Mouse (Mus musculus): ENCODE data around the gene Srcap. TPM values are rescaled to one million over a fixed set of nuclear protein-coding genes. Genes with fewer than 3 reads are reported as not detected.
A peak's percentile ranks its signal among the peaks of the same experiment; 100 is the strongest.
"Not testable (repeated sequence)": the region's sequence is repeated elsewhere in the genome, so short reads cannot be mapped to it uniquely, and the experiment has no call there.

Srcap gene
- 100 to 1,000 TPM; 208 to 357 (median 289) TPM for total RNA-seq (2018; cell fraction: chromatin; rRNA removed)
- total RNA-seq (2018; cell fraction: cytosol; rRNA removed), result 10 to 100 TPM; 27.7 to 59.0 (median 39.6) TPM
- 100 to 1,000 TPM; 112 to 214 (median 157) TPM for total RNA-seq (2018; cell fraction: nucleus; rRNA removed)
- polyA plus RNA-seq (2018), result 14.3 to 15.8 TPM (median 15.4 TPM) in 3 replicates

DNA sequence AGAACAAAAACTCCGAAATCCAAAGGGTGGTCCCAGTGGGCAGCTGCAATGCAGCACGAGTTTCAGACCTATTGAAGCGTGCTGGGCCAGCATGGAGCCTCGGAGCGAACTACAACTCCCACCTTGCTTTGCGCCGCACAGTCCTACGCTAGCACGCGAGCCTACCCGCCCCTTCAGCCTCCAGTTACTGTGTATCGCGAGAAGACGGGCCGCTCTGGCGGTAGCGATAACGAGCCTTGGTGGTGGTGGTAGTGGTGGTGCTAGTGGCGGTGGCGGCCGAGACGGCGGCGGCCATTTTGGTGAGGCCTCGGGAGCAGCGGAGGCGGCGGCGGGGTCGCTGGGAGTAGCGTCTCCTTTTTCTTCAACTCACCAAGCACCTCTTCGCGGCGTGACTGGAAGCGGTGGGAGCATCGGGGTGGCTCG is at the start of gene Srcap:
Gene Srcap (plus strand): TSS at position 176 of the 423 bp plus-strand sequence.
- Histone ChIP-seq H3K36me3 (ENCODE audit: inconsistent target) (peaks cover 9% of the 10 kb centered on the region; the same call in 1 of the 2 replicates), H3K79me2 (ENCODE audit: inconsistent target) (peaks cover 38% of the 10 kb centered on the region), H3K4me3 (ENCODE audit: inconsistent target) (peak within 1 kb of the TSS; percentile 38), H3K27ac (peak within 1 kb of the TSS; percentile 80)
- WGBS (ENCODE audit: missing documents), result 0% methylated on average over 19 of the region's 37 CpGs

- Histone ChIP-seq H3K4me3 (ENCODE audit: inconsistent target) (no peak overlapping the region), H3K27ac (no peak overlapping the region), H3K79me2 (ENCODE audit: inconsistent target) (peaks cover 13% of the 10 kb centered on the region; the same call in 1 of the 2 replicates), H3K36me3 (ENCODE audit: inconsistent target) (no peaks in the 10 kb centered on the region)
- 93% methylated on average over 2 of the region's 3 CpGs for WGBS (ENCODE audit: missing documents)
Observed at GRCm38 (mm10) chr7:127465191-127465590, 46.6 kb upstream of the Srcap start.

DNA sequence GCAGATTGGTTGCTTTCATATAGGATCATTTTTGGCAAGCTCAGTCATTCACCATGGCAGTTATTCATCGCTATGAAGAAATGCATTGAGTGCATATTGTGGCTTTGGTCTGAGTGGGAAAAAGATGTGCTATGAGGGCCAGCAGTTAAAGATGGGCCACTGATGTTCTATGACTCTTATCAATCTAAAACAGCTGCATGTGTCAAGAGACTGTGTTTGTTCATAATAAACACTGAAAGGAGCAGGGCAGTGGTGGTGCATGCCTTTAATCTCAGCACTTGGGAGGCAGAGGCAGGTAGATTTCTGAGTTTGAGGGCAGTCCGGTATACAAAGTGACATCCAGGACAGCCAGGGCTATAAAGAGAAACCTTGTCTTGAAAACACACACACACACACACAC is 46.1 kb upstream of the Srcap start:
- peaks cover 14% of the 10 kb centered on the region; the same call in 1 of the 2 replicates for H3K79me2 ChIP-seq (ENCODE audit: inconsistent target)
- not testable (repeated sequence) for H3K27ac ChIP-seq; H3K4me3 ChIP-seq (ENCODE audit: inconsistent target); H3K36me3 ChIP-seq (ENCODE audit: inconsistent target)
- 88% methylated on average over 1 of the region's 2 CpGs for WGBS (ENCODE audit: missing documents)

DNA sequence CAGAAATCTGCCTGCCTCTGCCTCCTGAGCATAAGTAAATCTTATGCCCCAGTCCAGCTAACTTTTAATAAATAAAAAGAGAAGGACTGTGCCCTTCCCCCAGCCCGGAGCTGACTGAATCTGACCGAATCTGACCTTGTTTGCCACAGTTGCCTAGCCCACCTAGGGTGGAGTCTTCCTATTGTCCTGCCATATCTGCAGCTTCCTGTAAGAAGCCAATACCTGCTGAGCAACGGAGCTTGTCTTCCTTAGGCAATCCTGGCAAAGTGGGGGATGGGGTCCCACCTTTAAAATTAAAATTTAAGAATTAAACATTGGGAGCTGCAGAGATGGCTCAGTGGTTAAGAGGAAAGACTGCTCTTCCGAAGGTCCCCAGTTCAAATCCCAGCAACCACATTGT is 45.2 kb upstream of the Srcap start:
- H3K4me3 ChIP-seq (ENCODE audit: inconsistent target), result no peak overlapping the region
- no peak overlapping the region for H3K27ac ChIP-seq
- no peaks in the 10 kb centered on the region for H3K36me3 ChIP-seq (ENCODE audit: inconsistent target)
- peaks cover 14% of the 10 kb centered on the region; the same call in 1 of the 2 replicates for H3K79me2 ChIP-seq (ENCODE audit: inconsistent target)
- WGBS (ENCODE audit: missing documents), result 94% methylated on average over 4 of the region's 4 CpGs

- Histone ChIP-seq H3K79me2 (ENCODE audit: inconsistent target) (peaks cover 48% of the 10 kb centered on the region), H3K27ac (peak overlapping the region; percentile 85), H3K4me3 (ENCODE audit: inconsistent target) (peak overlapping the region; percentile 90), H3K36me3 (ENCODE audit: inconsistent target) (peaks cover 21% of the 10 kb centered on the region)
- 14% methylated on average over 10 of the region's 10 CpGs for WGBS (ENCODE audit: missing documents)
Observed at GRCm38 (mm10) chr7:127470011-127470715, 41.6 kb upstream of the Srcap start.

DNA sequence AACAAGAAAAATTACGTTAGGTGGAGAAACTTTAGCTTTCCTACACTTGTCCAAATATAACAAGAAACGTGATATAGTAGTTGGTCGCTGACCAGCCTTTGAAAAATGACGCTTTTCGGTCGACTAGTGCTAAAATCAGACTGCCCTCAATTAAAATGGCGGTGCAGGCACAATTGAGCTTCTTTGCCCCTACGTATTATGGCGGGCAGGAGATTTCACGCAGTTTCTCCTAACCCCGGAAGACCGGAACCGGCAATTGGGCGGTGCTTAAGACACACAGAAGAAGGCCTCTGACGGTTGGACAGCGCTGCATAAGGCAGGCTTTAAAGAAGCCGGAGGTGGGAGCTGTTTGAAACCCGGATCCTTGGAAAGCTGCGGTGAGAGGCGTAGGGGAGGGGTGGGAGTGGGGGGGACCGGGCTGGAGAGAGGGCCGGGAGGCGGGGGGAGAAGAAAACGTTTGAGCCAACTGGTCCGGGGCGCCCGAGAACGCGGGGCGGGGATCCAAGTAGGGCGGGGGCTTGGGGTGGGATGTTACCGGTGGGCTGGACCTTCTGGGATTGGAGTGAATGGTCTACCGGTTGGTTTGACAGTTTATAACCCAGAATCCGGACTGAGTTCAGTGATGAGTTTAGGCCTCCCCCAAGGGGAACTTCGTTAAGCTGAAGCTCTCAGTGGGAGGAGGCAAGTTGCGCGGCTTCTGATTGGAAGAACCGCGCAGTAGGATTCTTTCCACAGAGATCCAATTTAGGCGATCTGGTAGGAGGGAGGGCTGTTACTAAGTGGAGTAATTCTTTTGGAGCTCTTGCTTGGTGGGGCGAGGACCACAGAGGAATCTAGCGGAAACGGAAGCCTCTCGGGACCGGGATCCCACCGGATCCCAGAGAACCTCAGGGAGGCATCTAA is 40.8 kb upstream of the Srcap start:
- under 1% methylated on average over 40 of the region's 46 CpGs for WGBS (ENCODE audit: missing documents)
- peaks cover 29% of the 10 kb centered on the region for H3K36me3 ChIP-seq (ENCODE audit: inconsistent target)
- H3K27ac ChIP-seq, result peak overlapping the region; percentile 85

DNA sequence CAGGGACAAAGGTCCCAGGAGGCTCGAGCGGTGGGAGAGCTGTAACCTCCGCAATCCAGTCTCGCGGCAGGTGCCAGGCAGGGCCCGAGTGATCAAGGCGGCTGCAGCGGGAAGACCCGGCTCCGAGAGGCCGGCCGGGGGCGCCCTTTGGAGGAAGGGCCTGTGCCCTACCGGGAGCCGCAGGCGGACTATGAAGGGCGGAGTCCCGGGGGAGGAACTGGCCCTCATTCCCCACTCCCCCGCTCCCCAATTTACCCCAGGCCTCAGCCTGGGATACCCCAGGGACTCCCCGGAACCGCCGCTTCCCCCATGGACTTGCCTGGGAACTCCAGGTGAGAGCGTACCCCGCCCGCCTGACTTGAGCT is 40.2 kb upstream of the Srcap start:
- Histone ChIP-seq H3K4me3 (ENCODE audit: inconsistent target) (peak overlapping the region; percentile 90), H3K36me3 (ENCODE audit: inconsistent target) (peaks cover 36% of the 10 kb centered on the region), H3K79me2 (ENCODE audit: inconsistent target) (peaks cover 58% of the 10 kb centered on the region), H3K27ac (peak overlapping the region; percentile 85)
- WGBS (ENCODE audit: missing documents), result 0% methylated on average over 20 of the region's 25 CpGs

More for the DNA sequence above, 40.8 kb upstream of the Srcap start:
- H3K4me3 ChIP-seq (ENCODE audit: inconsistent target), result peak overlapping the region; percentile 90
- H3K79me2 ChIP-seq (ENCODE audit: inconsistent target), result peaks cover 57% of the 10 kb centered on the region

GRCm38 (mm10) chr7:127472060-127472459 is 39.7 kb upstream of the Srcap start:
- Histone ChIP-seq H3K4me3 (ENCODE audit: inconsistent target) (peak overlapping the region; percentile 90), H3K27ac (peak overlapping the region; percentile 85), H3K36me3 (ENCODE audit: inconsistent target) (peaks cover 37% of the 10 kb centered on the region), H3K79me2 (ENCODE audit: inconsistent target) (peaks cover 58% of the 10 kb centered on the region)
- 13% methylated on average over 7 of the region's 7 CpGs for WGBS (ENCODE audit: missing documents)

GRCm38 (mm10) chr7:127473705-127474104 is 38.1 kb upstream of the Srcap start:
- 95% methylated on average over 5 of the region's 5 CpGs for WGBS (ENCODE audit: missing documents)
- peaks cover 37% of the 10 kb centered on the region for H3K36me3 ChIP-seq (ENCODE audit: inconsistent target)

DNA sequence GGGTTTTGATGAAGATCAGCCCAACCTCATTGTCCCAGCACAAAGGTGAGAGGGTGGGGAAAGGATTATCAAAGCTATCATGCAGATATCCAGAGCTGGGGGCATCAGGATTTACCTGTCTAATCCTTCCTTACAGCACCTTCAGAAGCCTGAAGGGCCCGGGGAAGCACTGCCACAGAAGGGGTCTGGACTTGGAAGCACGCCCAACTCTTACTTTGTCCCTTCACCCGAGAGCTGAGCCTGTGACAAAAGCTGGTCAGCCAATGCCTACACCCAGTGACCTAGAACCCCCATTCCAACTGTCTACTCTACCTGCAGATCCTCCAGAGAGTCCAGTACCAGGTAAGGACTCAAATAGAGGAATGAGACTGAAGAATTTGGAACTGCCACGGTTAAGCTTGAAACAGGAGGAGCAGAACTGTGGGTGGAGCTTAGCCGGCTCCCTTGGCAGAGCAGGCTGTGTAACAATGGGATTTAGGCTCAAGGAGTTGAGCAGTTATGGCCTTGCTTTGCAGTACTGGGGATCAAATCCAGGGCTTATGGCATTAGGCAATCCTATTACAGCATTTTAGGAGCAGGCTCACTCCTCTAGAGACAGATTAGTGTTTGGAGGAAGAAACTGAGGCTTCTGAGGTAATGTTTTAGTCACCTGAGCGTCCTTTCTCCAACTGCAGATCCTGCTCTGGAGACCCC is 37.3 kb upstream of the Srcap start:
- Histone ChIP-seq H3K27ac (no peak overlapping the region), H3K79me2 (ENCODE audit: inconsistent target) (peaks cover 54% of the 10 kb centered on the region), H3K36me3 (ENCODE audit: inconsistent target) (peaks cover 37% of the 10 kb centered on the region), H3K4me3 (ENCODE audit: inconsistent target) (no peak overlapping the region)
- WGBS (ENCODE audit: missing documents), result 93% methylated on average over 6 of the region's 6 CpGs

More at GRCm38 (mm10) chr7:127473705-127474104, 38.1 kb upstream of the Srcap start:
- peaks cover 58% of the 10 kb centered on the region for H3K79me2 ChIP-seq (ENCODE audit: inconsistent target)
- H3K27ac ChIP-seq, result no peak overlapping the region
- H3K4me3 ChIP-seq (ENCODE audit: inconsistent target), result no peak overlapping the region

DNA sequence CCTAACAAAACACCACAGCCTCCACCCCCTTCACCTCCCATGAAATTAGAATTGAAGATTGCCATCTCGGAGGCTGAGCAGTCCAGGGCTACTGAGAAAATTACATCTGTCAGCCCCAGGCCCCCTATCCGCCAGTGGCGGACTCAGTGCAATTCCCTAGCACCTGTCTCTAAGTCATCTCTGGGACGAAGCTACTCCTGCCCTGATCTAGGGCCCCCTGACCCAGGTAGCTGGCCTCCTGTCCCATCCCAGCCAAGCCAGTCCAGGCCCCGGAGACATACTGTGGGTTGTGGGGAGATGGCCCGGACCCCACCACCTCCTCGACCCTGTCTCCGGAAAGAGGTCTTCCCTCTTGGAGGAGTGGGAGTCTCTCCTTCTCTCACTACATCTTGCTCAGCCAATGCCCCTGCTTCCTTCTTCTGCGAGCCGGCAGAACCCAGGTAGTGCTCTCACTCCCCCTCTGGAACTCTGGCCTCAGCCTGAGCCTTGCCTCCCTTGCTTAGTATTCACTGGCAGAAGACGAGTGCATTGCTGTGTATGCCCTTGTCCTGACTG is 36.5 kb upstream of the Srcap start:
- WGBS (ENCODE audit: missing documents), result 95% methylated on average over 11 of the region's 11 CpGs
- Histone ChIP-seq H3K27ac (no peak overlapping the region), H3K79me2 (ENCODE audit: inconsistent target) (peaks cover 54% of the 10 kb centered on the region), H3K36me3 (ENCODE audit: inconsistent target) (peaks cover 37% of the 10 kb centered on the region), H3K4me3 (ENCODE audit: inconsistent target) (no peak overlapping the region)

- Histone ChIP-seq H3K79me2 (ENCODE audit: inconsistent target) (peaks cover 64% of the 10 kb centered on the region), H3K4me3 (ENCODE audit: inconsistent target) (no peak overlapping the region), H3K27ac (no peak overlapping the region), H3K36me3 (ENCODE audit: inconsistent target) (peaks cover 37% of the 10 kb centered on the region)
- WGBS (ENCODE audit: missing documents), result 93% methylated on average over 11 of the region's 11 CpGs
Observed at GRCm38 (mm10) chr7:127476336-127476735, 35.4 kb upstream of the Srcap start.

DNA sequence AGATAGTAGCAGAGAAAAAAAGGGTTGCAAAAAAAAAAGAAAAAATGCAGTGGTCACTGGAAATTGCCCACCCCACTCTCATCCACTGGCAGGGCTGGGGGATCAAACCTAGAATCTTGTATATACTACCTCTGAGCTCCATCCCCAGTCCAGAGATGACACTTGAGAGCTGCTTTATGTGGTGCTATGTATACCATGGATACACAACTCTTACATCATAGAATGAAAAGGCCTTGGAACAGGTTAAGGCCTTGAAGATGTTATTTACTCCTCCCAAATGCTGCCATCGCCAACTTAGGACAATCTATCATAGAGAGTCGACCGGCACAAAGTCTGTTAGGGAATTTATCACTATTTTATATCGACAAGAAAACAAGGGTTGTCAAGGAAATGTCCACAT is 34.9 kb upstream of the Srcap start:
- Histone ChIP-seq H3K36me3 (ENCODE audit: inconsistent target) (peaks cover 41% of the 10 kb centered on the region), H3K27ac (peak overlapping the region; percentile 98), H3K4me3 (ENCODE audit: inconsistent target) (peak overlapping the region; percentile 60), H3K79me2 (ENCODE audit: inconsistent target) (peaks cover 69% of the 10 kb centered on the region)
- 77% methylated on average over 4 of the region's 4 CpGs for WGBS (ENCODE audit: missing documents)

Measured in macrophage (primary cell).